In the genomic region with DNA sequence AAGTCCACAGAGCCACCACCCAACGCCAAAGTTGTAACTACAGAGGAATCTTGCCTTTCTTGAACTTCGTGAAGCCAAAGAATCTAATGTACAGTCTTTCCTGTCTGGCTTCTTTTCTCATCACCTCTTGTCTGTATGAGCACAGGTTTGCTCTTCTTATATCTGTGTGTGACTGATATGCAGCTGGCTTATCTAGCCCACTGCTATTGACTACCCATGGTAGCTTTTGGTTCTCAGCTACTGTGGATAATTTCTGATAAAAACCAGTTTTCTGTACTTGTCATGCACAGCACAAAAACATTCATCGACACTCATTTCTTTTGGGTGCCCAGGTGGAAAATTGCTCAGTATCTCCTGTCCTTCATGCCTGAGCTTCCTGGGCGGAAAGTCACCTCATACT, we compare ENCODE assay signal across 16 mouse cellular contexts.
"Had no signal": no experiment of that assay in that cellular context is flagged by ENCODE, and none has a peak within 500 bp of the region (broad histone marks: within the 10 kb centered on the region; RNA-seq: fewer than 3 reads in every experiment).

No protein-coding gene starts in this region.

- H3K4me2 ChIP-seq: limb, embryonic 15.5 days; lung, embryonic 15.5 days; neural tube, embryonic 15.5 days had no signal

- H3K9me3 ChIP-seq: limb, embryonic 15.5 days; lung, embryonic 15.5 days; midbrain, embryonic 10.5 days; neural tube, embryonic 15.5 days had no signal

- H3K9ac ChIP-seq: limb, embryonic 15.5 days; lung, embryonic 15.5 days; neural tube, embryonic 15.5 days had no signal

- H3K4me3 ChIP-seq: limb, embryonic 15.5 days; lung, embryonic 15.5 days; midbrain, embryonic 10.5 days; myocyte; neural tube, embryonic 15.5 days had no signal

- H3K27me3 ChIP-seq: limb, embryonic 15.5 days; lung, embryonic 15.5 days; neural tube, embryonic 15.5 days had no signal

- H3K4me1 ChIP-seq: lung, embryonic 15.5 days had no signal

- H3K27ac ChIP-seq: kidney, postnatal 0 days; limb, embryonic 15.5 days; lung, embryonic 15.5 days; midbrain, embryonic 10.5 days; neural tube, embryonic 15.5 days had no signal

- DNase-seq: kidney, adult 8-10 months; kidney, postnatal 36 days; layer of hippocampus, adult 9-11 months; layer of hippocampus, postnatal 36 days; lung, postnatal 14 days; midbrain, embryonic 14.5 days; right cerebral cortex, adult 18-20 months; right cerebral cortex, postnatal 25 days; thymus, postnatal 36 days had no signal

- H3K36me3 ChIP-seq: limb, embryonic 15.5 days; lung, embryonic 15.5 days; midbrain, embryonic 10.5 days; neural tube, embryonic 15.5 days had no signal

- ATAC-seq: intestine, embryonic 16.5 days had no signal
